Mouse (Mus musculus): ENCODE measurements at regions not wholly inside any gene's neighbourhood (a gene's known extent, or its start where the extent isn't known, plus 50 kb on each side); places are given as distances from the start of the nearest gene placed in this dataset.

DNA sequence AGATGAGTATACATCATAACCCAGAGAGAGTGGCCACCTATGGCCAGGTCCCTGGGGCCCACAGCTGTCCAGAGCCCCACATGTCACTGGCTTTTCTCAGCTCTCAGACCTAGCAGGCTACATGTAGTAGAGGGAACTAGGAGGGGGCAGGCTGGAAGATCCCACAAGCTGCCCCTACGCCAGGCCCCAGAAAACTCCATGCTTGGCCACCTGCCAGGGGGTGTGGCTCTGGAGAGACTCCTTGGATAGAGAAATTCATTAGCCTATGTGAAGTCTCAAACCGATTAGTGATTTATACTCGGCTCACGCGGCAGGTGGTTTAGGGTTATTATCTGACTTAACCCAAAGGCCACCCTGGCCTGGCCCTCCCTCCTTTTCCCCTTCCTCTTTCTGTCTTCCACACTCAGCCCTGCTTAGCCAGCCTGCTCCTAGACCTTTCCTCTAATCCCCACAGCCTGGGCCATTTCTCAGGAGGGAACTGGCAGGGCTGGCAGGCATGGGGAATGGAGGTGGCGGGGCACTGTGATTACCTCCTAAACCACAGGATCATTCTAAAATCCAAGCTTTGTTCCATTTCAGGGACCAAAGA is 77.7 kb downstream of the Efnb1 start:
- DNase-seq = peak; percentile 67 to 79

DNA sequence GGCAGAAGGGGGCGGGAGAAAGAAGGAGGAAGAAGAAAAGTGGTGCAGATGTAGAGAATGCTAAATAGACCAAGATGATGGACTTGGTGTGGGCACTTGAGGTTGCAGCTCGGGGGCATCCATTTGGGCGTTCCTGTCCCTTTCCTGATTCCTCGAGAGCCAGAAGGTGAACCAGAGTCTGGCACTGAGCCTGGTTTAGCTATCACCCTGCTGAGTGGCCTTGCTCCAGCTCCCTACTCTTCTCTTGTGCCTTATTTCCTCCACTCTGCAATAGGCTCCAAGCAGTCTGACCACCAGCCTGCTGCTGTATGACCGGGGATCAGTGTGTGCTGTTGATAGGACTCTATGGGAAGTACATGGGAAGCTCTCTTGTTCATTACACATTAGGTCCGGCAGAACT is 68.1 kb downstream of the Efnb1 start:
- DNase-seq = no peak

- no peak for DNase-seq
These were observed 65.2 kb downstream of the Efnb1 start for GRCm38 (mm10) chrX:99201081-99201480.

- DNase-seq = peak; percentile 55 to 68
These were observed 63.7 kb downstream of the Efnb1 start for GRCm38 (mm10) chrX:99199669-99200068.

DNA sequence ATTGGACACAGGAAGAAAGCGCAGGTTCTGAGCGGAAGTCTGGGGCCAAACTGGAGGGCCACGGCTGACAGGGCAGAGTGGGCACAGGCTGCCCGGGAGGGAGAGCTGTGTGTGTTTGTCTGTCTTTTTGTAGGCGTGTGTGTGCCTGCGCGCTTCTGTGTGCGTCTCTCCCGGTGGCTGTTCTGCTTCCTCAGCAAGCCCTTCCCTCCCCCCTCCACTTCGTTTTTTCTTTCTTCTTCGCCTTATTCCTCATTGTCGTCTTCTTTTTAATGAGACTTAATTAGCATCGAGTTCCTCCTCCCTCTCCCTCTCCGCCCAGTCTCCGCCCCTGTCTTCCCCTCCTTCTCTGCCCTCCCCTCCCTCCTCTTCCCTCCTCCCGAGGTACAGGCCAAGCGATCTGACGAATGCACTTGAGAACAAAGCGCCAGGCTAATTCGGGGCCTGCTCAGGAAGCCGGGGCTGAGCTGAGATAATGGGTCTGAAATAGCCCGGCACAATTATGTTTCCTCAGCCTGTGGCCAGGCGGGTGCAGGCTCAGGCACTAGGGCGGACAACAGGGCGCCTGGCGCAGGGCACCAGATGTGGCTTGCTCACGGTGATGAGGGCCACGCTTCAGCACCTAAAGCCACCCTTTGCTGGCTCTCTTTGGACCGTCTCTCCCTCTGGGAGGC is 63.2 kb downstream of the Efnb1 start:
- DNase-seq = peak; percentile 70 to 82
